Mouse (Mus musculus) heart, postnatal 0 days (tissue): ENCODE results near the gene Uevld. TPM values are rescaled to one million over a fixed set of nuclear protein-coding genes. Genes with fewer than 3 reads are reported as not detected.
"Not testable (repeated sequence)": the region's sequence is repeated elsewhere in the genome, so short reads cannot be mapped to it uniquely, and the experiment has no call there.

Experiments
- ATAC-seq: fragments of 200-750 bp; cut with Nextera tagmentation; 2 replicates; pipeline ENCODE4 v1.8.0; 2017; ENCODE audit warnings: low read depth, moderate number of reproducible peaks, moderate library complexity; ENCODE audit not compliant: insufficient read depth
- DNase-seq: peaks from one replicate; pipeline ENCODE4 v3.0.0-alpha.2; 2016; ENCODE audit warnings: low spot score
- H3K27ac ChIP-seq: fragments of 300-500 bp; sonication (generic); 2 replicates; pipeline ENCODE4 v1.5.1; 2014; ENCODE audit warnings: low read depth, mild to moderate bottlenecking
- H3K27me3 ChIP-seq: fragments of 300-500 bp; sonication (generic); 2 replicates; pipeline ENCODE4 v1.6.1; 2014; ENCODE audit warnings: low read length, mixed read lengths; ENCODE audit not compliant: control insufficient read depth, insufficient read depth
- H3K36me3 ChIP-seq: fragments of 300-500 bp; sonication (generic); replicated peaks from 2 replicates; pipeline ENCODE4 v1.6.1; 2014; ENCODE audit warnings: low read length, mixed read lengths; ENCODE audit not compliant: control insufficient read depth, insufficient read depth
- H3K4me1 ChIP-seq: fragments of 300-500 bp; sonication (generic); 2 replicates; pipeline ENCODE4 v1.6.1; 2014; ENCODE audit warnings: antibody characterized with exemption; ENCODE audit not compliant: control insufficient read depth, insufficient read depth
- H3K4me2 ChIP-seq: fragments of 300-500 bp; sonication (generic); 2 replicates; pipeline ENCODE4 v1.6.1; 2014; ENCODE audit warnings: low read depth, mild to moderate bottlenecking, low read length, moderate library complexity
- H3K4me3 ChIP-seq: fragments of 300-500 bp; sonication (generic); 2 replicates; pipeline ENCODE4 v1.5.1; 2014; ENCODE audit warnings: low read depth, low read length
- H3K9ac ChIP-seq: fragments of 300-500 bp; sonication (generic); replicated peaks from 2 replicates; pipeline ENCODE4 v1.6.1; 2014; ENCODE audit warnings: low read depth, low read length, mixed read lengths
- H3K9me3 ChIP-seq: fragments of 300-500 bp; sonication (generic); replicated peaks from 2 replicates; pipeline ENCODE4 v1.6.1; 2016; ENCODE audit warnings: low read length; ENCODE audit not compliant: control insufficient read depth
- CTCF ChIP-seq: IDR thresholded peaks from 2 replicates; pipeline ENCODE4 v1.5.1; 2016; ENCODE audit warnings: antibody characterized with exemption, control low read depth, low read depth
- EP300 ChIP-seq: IDR thresholded peaks from 2 replicates; pipeline ENCODE4 v1.6.1; 2016; ENCODE audit warnings: antibody characterized with exemption, low read depth
- WGBS: fragments of 180-500 bp; shearing (Covaris S2); extraction: QIAGEN DNeasy Blood & Tissue Kit; methylation state at CpG from one replicate; pipeline ENCODE4 v1.1.7; 2014; 5-methylcytosine and 5-hydroxymethylcytosine counted together
- polyA plus RNA-seq: library from polyadenylated mRNA; unstranded; fragments of >200 nt; fragmentation: Nextera tagmentation; extraction: Ambion mirVana; gene quantifications from 2 replicates; pipeline ENCODE4 v1.2.1, GENCODE M21; 2015
- total RNA-seq: library from RNA; depleted of rRNA; stranded (reverse); fragments of >200 nt; gene quantifications from 2 replicates; pipeline ENCODE4 v1.2.3, GENCODE M21; 2014; ENCODE audit warnings: low replicate concordance

Gene Uevld
- total and polyA plus RNA-seq, 2 experiments from 2014 or later = 4.4 to 10.5 TPM

DNA sequence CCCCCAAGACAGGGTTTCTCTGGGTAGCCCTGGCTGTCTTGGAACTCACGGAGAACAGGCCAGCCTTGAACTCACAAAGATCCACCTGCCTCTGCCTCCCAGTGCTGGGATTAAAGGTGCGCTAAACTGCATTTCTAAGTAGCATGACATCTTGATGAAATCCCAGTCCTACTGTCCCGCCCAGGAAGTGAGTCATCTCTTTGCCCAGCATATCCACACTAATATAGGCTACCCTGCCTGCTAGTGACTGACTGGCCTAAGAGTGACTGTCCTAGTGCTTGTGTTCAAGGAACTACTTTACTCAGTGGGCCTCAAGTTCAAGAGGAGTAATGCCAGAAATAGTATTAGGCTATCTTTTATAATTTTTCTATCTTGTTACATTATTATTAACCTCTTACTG lies 42.0 kb downstream of the Uevld start:
- 87% methylated on average over 3 of the region's 3 CpGs for WGBS
- peaks cover 22% of the 10 kb centered on the region for H3K4me1 ChIP-seq
- no peaks in the 10 kb centered on the region for H3K9me3 ChIP-seq
- no peak overlapping the region for H3K27ac ChIP-seq
- H3K4me2 ChIP-seq = no peak overlapping the region
- TF ChIP-seq CTCF (no peak), EP300 (no peak)
- peaks cover 13% of the 10 kb centered on the region for H3K36me3 ChIP-seq
- no peak overlapping the region for H3K9ac ChIP-seq
- ATAC-seq = no peak
- DNase-seq = no peak
- H3K4me3 ChIP-seq = no peak overlapping the region
- no peaks in the 10 kb centered on the region for H3K27me3 ChIP-seq

DNA sequence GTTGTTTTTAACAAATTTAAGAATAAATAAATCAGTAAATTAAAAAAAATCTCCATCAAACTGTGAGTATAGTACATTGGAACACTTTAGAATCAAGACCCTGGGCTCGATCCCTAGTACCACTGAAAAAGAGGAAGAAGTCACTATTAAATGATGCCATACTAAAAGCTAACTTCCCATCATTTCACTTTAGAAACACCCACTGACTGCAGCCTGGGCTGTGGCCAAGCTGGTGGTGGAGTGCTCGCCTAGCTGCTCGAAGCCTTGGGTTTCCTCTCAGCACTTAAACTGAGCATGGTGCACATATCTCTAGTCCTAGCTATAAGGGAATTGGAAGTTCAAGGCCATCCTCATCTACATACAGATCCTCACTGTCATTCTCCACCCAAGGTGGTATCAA lies 47.1 kb downstream of the Uevld start:
- no peak for ATAC-seq
- peaks cover 64% of the 10 kb centered on the region for H3K36me3 ChIP-seq
- WGBS = 86% methylated on average over 3 of the region's 3 CpGs

DNA sequence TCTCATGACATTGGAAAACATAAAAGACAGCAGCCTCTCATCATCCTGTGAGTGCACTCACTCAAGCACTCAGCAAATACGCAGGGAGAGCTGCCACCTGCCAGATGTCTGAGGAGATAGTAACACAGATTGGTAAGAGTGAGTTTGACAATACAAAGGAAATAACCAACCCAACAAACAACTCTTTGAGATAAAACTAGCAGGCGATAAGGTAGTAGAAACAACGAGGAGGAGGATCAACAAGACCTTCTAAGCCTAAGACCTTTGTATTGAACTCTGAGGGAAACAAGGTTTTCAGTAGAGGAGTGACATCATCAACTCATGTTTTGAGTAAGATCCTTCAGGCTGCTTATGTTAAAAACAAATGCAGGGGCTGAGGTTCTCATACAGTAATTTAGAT lies 59.0 kb downstream of the Uevld start:
- 67% methylated on average over 3 of the region's 3 CpGs for WGBS
- DNase-seq (no peak), ATAC-seq (no peak)
- no peaks in the 10 kb centered on the region for H3K27me3 ChIP-seq
- no peak overlapping the region for H3K9ac ChIP-seq
- no peak for TF ChIP-seq CTCF
- TF ChIP-seq EP300 = no peak
- H3K4me2 ChIP-seq = no peak overlapping the region
- H3K4me3 ChIP-seq = no peak overlapping the region
- no peaks in the 10 kb centered on the region for H3K9me3 ChIP-seq
- H3K4me1 ChIP-seq = no peaks in the 10 kb centered on the region; the same call in 1 of the 2 replicates
- peaks cover 63% of the 10 kb centered on the region for H3K36me3 ChIP-seq
- H3K27ac ChIP-seq = no peak overlapping the region

More for the DNA sequence above, 47.1 kb downstream of the Uevld start:
- no peak for DNase-seq
- no peak overlapping the region for H3K4me3 ChIP-seq
- H3K9me3 ChIP-seq = no peaks in the 10 kb centered on the region
- no peaks in the 10 kb centered on the region for H3K27me3 ChIP-seq
- H3K4me1 ChIP-seq = no peaks in the 10 kb centered on the region
- no peak overlapping the region for H3K27ac ChIP-seq
- no peak overlapping the region for H3K9ac ChIP-seq
- no peak for TF ChIP-seq CTCF
- TF ChIP-seq EP300 = no peak
- H3K4me2 ChIP-seq = no peak overlapping the region

DNA sequence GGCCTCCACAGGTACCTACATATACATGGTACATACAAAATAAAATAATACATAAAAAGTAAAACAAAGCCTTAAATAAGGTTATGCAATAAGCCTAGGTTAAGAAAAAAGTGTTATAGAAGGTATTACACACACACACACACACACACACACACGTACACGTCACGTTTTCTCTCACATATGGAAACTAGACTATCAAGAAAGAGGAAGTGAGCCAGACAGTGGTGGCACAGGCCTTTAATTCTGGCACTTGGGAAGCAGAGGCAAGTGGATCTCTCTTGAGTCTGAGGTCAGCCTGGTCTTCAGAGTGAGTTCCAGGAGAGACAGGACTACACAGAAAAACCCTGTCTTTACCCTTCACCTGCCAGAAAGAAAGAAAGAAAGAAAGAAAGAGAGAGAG lies 62.8 kb downstream of the Uevld start:
- DNase-seq = no peak
- H3K4me1 ChIP-seq = no peaks in the 10 kb centered on the region
- no peaks in the 10 kb centered on the region for H3K27me3 ChIP-seq
- H3K9me3 ChIP-seq = no peaks in the 10 kb centered on the region
- no peak overlapping the region for H3K27ac ChIP-seq
- no peak overlapping the region for H3K4me3 ChIP-seq
- WGBS = 88% methylated on average over 3 of the region's 3 CpGs
- no peak overlapping the region for H3K4me2 ChIP-seq
- no peak overlapping the region for H3K9ac ChIP-seq
- H3K36me3 ChIP-seq = peaks cover 75% of the 10 kb centered on the region
- ATAC-seq = no peak
- TF ChIP-seq CTCF (no peak), EP300 (no peak)

DNA sequence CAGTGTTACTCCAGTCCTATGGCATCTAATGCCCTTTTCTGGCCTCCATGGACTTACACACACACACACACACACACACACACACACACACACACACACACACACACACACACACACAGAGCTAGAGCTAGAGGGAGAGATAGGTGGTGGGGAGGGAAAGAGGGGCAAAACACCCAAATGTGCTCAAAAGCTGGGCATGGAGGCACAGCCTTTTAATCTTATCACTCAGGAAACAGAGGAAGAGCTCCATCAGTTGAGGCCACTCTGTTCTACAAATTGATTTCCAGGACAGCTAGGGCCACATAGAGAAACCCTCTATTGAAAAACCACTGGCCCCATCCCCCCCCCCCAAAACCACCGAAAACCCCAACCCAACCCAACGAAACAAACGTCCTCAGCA lies 75.0 kb downstream of the Uevld start:
- TF ChIP-seq EP300 (no peak), CTCF (no peak)
- WGBS = 72% methylated on average over 3 of the region's 3 CpGs
- H3K4me2 ChIP-seq = no peak overlapping the region

DNA sequence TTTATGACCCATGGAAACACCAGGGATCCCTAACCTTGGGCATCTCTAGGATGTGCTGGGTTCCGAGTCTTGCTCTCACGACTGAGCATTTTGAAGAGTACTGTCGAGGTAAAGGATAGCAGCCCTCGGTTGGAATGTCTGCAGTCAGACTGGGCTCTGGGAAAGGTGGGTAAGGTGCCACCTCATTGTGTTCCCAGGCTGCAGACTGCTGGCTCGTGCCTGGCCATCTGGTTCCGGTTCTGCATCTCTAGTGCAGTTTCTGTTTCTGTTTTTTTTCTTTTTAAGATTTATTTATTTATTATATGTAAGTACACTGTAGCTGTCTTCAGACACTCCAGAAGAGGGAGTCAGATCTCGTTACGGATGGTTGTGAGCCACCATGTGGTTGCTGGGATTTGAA lies 76.4 kb downstream of the Uevld start:
- not testable (repeated sequence) for H3K4me1 ChIP-seq, DNase-seq, H3K9me3 ChIP-seq, H3K4me3 ChIP-seq, H3K27me3 ChIP-seq, H3K27ac ChIP-seq, ATAC-seq, H3K9ac ChIP-seq, H3K4me2 ChIP-seq
- WGBS = 80% methylated on average over 6 of the region's 8 CpGs
- H3K36me3 ChIP-seq = peaks cover 18% of the 10 kb centered on the region; the same call in 1 of the 2 replicates

More for the DNA sequence above, 75.0 kb downstream of the Uevld start:
- H3K4me3 ChIP-seq = no peak overlapping the region
- ATAC-seq = no peak
- H3K27ac ChIP-seq = no peak overlapping the region
- DNase-seq = no peak
- H3K36me3 ChIP-seq = peaks cover 31% of the 10 kb centered on the region
- no peaks in the 10 kb centered on the region for H3K27me3 ChIP-seq
- no peaks in the 10 kb centered on the region for H3K9me3 ChIP-seq
- no peaks in the 10 kb centered on the region for H3K4me1 ChIP-seq
- H3K9ac ChIP-seq = no peak overlapping the region
